Mouse (Mus musculus) kidney, postnatal 0 days (tissue): Measurements from ENCODE around the gene Asic5. TPM values are rescaled to one million over a fixed set of nuclear protein-coding genes. Genes with fewer than 3 reads are reported as not detected.

ENCODE experiments used
- ATAC-seq: fragments of 200-750 bp; cut with Nextera tagmentation; replicated peaks from 2 replicates; pipeline ENCODE4 v1.8.0; 2017; ENCODE audit warnings: low read depth, moderate number of reproducible peaks, moderate TSS enrichment, moderate library complexity; ENCODE audit not compliant: low FRiP score
- DNase-seq: peaks from one replicate; pipeline ENCODE4 v3.0.0-alpha.2; 2016; ENCODE audit warnings: low spot score
- H3K27ac ChIP-seq: fragments of 300-500 bp; sonication (generic); 2 replicates; pipeline ENCODE4 v1.5.1; 2014; ENCODE audit warnings: mild to moderate bottlenecking
- H3K27me3 ChIP-seq: fragments of 300-500 bp; sonication (generic); 2 replicates; pipeline ENCODE4 v1.6.1; 2014; ENCODE audit warnings: low read length, mixed read lengths; ENCODE audit not compliant: insufficient read depth
- H3K36me3 ChIP-seq: fragments of 300-500 bp; sonication (generic); 2 replicates; pipeline ENCODE4 v1.6.1; 2014; ENCODE audit warnings: low read length, mixed read lengths; ENCODE audit not compliant: insufficient read depth
- H3K4me1 ChIP-seq: fragments of 300-500 bp; sonication (generic); replicated peaks from 2 replicates; pipeline ENCODE4 v1.6.1; 2014; ENCODE audit warnings: antibody characterized with exemption, low read length, mixed read lengths; ENCODE audit not compliant: insufficient read depth
- H3K4me2 ChIP-seq: fragments of 300-500 bp; sonication (generic); 2 replicates; pipeline ENCODE4 v1.6.1; 2014; ENCODE audit warnings: mild to moderate bottlenecking, low read length, moderate library complexity, mixed read lengths
- H3K4me3 ChIP-seq: fragments of 300-500 bp; sonication (generic); replicated peaks from 2 replicates; pipeline ENCODE4 v1.5.1; 2014; ENCODE audit warnings: low read depth, low read length
- H3K9ac ChIP-seq: fragments of 300-500 bp; sonication (generic); 2 replicates; pipeline ENCODE4 v1.6.1; 2014; ENCODE audit warnings: low read depth, low read length
- H3K9me3 ChIP-seq: fragments of 300-500 bp; sonication (generic); replicated peaks from 2 replicates; pipeline ENCODE4 v1.6.1; 2016; ENCODE audit warnings: low read length, inconsistent platforms, mixed read lengths
- CTCF ChIP-seq: IDR thresholded peaks from 2 replicates; pipeline ENCODE4 v1.5.1; 2016; ENCODE audit warnings: antibody characterized with exemption, low read depth, mild to moderate bottlenecking, moderate library complexity
- WGBS: fragments of 180-500 bp; shearing (Covaris S2); extraction: QIAGEN DNeasy Blood & Tissue Kit; methylation state at CpG from one replicate; pipeline ENCODE4 v1.1.7; 2014; 5-methylcytosine and 5-hydroxymethylcytosine counted together
- polyA plus RNA-seq: library from polyadenylated mRNA; unstranded; fragments of >200 nt; fragmentation: Nextera tagmentation; extraction: Ambion mirVana; gene quantifications from 2 replicates; pipeline ENCODE4 v1.2.1, GENCODE M21; 2015

Gene Asic5
- polyA plus RNA-seq, result 0.84 and 1.0 TPM in 2 replicates

- TF ChIP-seq CTCF, result no peak
- no peak for DNase-seq
- no peak within 1 kb of the TSS for H3K4me3 ChIP-seq
- ATAC-seq, result no peak
- H3K4me1 ChIP-seq, result no peaks in the 10 kb centered on the region
- no peak within 1 kb of the TSS for H3K27ac ChIP-seq
- 55% methylated on average over 5 of the region's 5 CpGs for WGBS
- H3K36me3 ChIP-seq, result no peaks in the 10 kb centered on the region
- no peak within 1 kb of the TSS for H3K9ac ChIP-seq
- no peaks in the 10 kb centered on the region for H3K9me3 ChIP-seq
- no peak within 1 kb of the TSS for H3K4me2 ChIP-seq
- no peaks in the 10 kb centered on the region for H3K27me3 ChIP-seq
These were observed at the start of gene Asic5 for GRCm38 (mm10) chr3:81981990-81982389. Gene Asic5 (plus strand): TSS chr3:81982290.

- Histone ChIP-seq H3K27ac (no peak overlapping the region), H3K27me3 (no peaks in the 10 kb centered on the region), H3K4me1 (no peaks in the 10 kb centered on the region), H3K4me2 (no peak overlapping the region), H3K36me3 (no peaks in the 10 kb centered on the region), H3K9me3 (no peaks in the 10 kb centered on the region), H3K9ac (no peak overlapping the region), H3K4me3 (no peak overlapping the region)
- DNase-seq (no peak), ATAC-seq (no peak)
- TF ChIP-seq CTCF, result no peak
- 81% methylated on average over 4 of the region's 4 CpGs for WGBS
These were observed 48.7 kb upstream of the Asic5 start for GRCm38 (mm10) chr3:81933348-81933747.

GRCm38 (mm10) chr3:81938924-81939323 lies 43.2 kb upstream of the Asic5 start:
- Histone ChIP-seq H3K9ac (no peak overlapping the region), H3K4me1 (no peaks in the 10 kb centered on the region), H3K4me2 (no peak overlapping the region), H3K27me3 (no peaks in the 10 kb centered on the region), H3K27ac (no peak overlapping the region), H3K36me3 (no peaks in the 10 kb centered on the region), H3K4me3 (no peak overlapping the region), H3K9me3 (no peaks in the 10 kb centered on the region)
- TF ChIP-seq CTCF, result no peak
- 66% methylated on average over 3 of the region's 3 CpGs for WGBS
- DNase-seq, result no peak
- ATAC-seq, result no peak

- no peak for ATAC-seq
- WGBS, result 91% methylated on average over 3 of the region's 3 CpGs
These were observed 39.7 kb upstream of the Asic5 start for GRCm38 (mm10) chr3:81942341-81942740.

GRCm38 (mm10) chr3:81943097-81943496 lies 39.0 kb upstream of the Asic5 start:
- no peak overlapping the region for H3K9ac ChIP-seq
- H3K27me3 ChIP-seq, result no peaks in the 10 kb centered on the region
- no peak overlapping the region for H3K4me3 ChIP-seq
- 93% methylated on average over 3 of the region's 3 CpGs for WGBS
- H3K4me1 ChIP-seq, result no peaks in the 10 kb centered on the region
- no peak for ATAC-seq
- no peak overlapping the region for H3K27ac ChIP-seq
- H3K4me2 ChIP-seq, result no peak overlapping the region
- TF ChIP-seq CTCF, result no peak
- DNase-seq, result no peak
- H3K9me3 ChIP-seq, result no peaks in the 10 kb centered on the region
- no peaks in the 10 kb centered on the region for H3K36me3 ChIP-seq

More at GRCm38 (mm10) chr3:81942341-81942740, 39.7 kb upstream of the Asic5 start:
- DNase-seq, result no peak
- Histone ChIP-seq H3K9me3 (no peaks in the 10 kb centered on the region), H3K36me3 (no peaks in the 10 kb centered on the region), H3K9ac (no peak overlapping the region), H3K27ac (no peak overlapping the region), H3K4me2 (no peak overlapping the region), H3K4me1 (no peaks in the 10 kb centered on the region), H3K4me3 (no peak overlapping the region), H3K27me3 (no peaks in the 10 kb centered on the region)
- no peak for TF ChIP-seq CTCF

GRCm38 (mm10) chr3:81944851-81945393 lies 37.2 kb upstream of the Asic5 start:
- Histone ChIP-seq H3K4me1 (no peaks in the 10 kb centered on the region), H3K27me3 (no peaks in the 10 kb centered on the region), H3K9me3 (no peaks in the 10 kb centered on the region), H3K4me2 (no peak overlapping the region), H3K4me3 (no peak overlapping the region), H3K27ac (no peak overlapping the region), H3K9ac (no peak overlapping the region), H3K36me3 (no peaks in the 10 kb centered on the region)
- 93% methylated on average over 7 of the region's 7 CpGs for WGBS
- no peak for DNase-seq
- no peak for TF ChIP-seq CTCF
- ATAC-seq, result no peak

GRCm38 (mm10) chr3:81949048-81949447 lies 33.0 kb upstream of the Asic5 start:
- no peaks in the 10 kb centered on the region for H3K4me1 ChIP-seq
- no peaks in the 10 kb centered on the region for H3K9me3 ChIP-seq
- H3K36me3 ChIP-seq, result no peaks in the 10 kb centered on the region
- 92% methylated on average over 1 of the region's 1 CpGs for WGBS
- H3K4me3 ChIP-seq, result no peak overlapping the region
- DNase-seq (no peak), ATAC-seq (no peak)
- no peak for TF ChIP-seq CTCF
- H3K27ac ChIP-seq, result no peak overlapping the region
- H3K27me3 ChIP-seq, result no peaks in the 10 kb centered on the region
- H3K9ac ChIP-seq, result no peak overlapping the region
- H3K4me2 ChIP-seq, result no peak overlapping the region
